Mouse (Mus musculus) myocyte (in vitro differentiated cells): ENCODE data around the gene Slc13a4. TPM values are rescaled to one million over a fixed set of nuclear protein-coding genes. Genes with fewer than 3 reads are reported as not detected.

Experiments
- H3K27me3 ChIP-seq: one replicate; pipeline ENCODE4 v1.6.1; 2011; ENCODE audit not compliant: control insufficient read depth, insufficient read depth, insufficient read length
- H3K36me3 ChIP-seq: one replicate; pipeline ENCODE4 v1.6.1; 2011; ENCODE audit not compliant: control insufficient read depth, insufficient read depth
- H3K4me2 ChIP-seq: one replicate; pipeline ENCODE4 v1.6.1; 2011; ENCODE audit warnings: low read depth, control low read depth
- H3K4me3 ChIP-seq: one replicate; pipeline ENCODE4 v1.5.1; 2011; ENCODE audit warnings: mild to moderate bottlenecking, control low read depth, moderate library complexity
- H3K79me2 ChIP-seq: one replicate; pipeline ENCODE4 v1.6.1; 2011; ENCODE audit not compliant: control insufficient read depth, insufficient read depth
- H3ac ChIP-seq: one replicate; pipeline ENCODE4 v1.6.1; 2011; ENCODE audit not compliant: control insufficient read depth, insufficient read length
- CEBPB ChIP-seq: IDR thresholded peaks from 2 replicates; pipeline ENCODE4 v1.6.1; 2011; ENCODE audit warnings: mild to moderate bottlenecking, moderate library complexity; ENCODE audit not compliant: poor library complexity, insufficient read depth, severe bottlenecking
- E2F4 ChIP-seq: IDR thresholded peaks from one replicate; pipeline ENCODE4 v1.6.1; 2011; ENCODE audit warnings: mild to moderate bottlenecking, control low read depth, moderate library complexity; ENCODE audit not compliant: insufficient read depth
- MAX ChIP-seq: IDR thresholded peaks from one replicate; pipeline ENCODE4 v1.6.1; 2011; ENCODE audit warnings: low read depth, mild to moderate bottlenecking, control low read depth
- MYOD1 ChIP-seq, 3 experiments: IDR thresholded peaks; one replicate each; pipeline ENCODE4 v1.6.1; 2011; ENCODE audit warnings: control low read depth in 2 of 3, low read depth in 2 of 3, mild to moderate bottlenecking in 2 of 3, moderate library complexity in 1 of 3; ENCODE audit not compliant: insufficient read length in 2 of 3, control insufficient read depth in 1 of 3
- MYOG ChIP-seq, 3 experiments: IDR thresholded peaks; one replicate each; pipeline ENCODE4 v1.6.1; 2011; ENCODE audit warnings: control low read depth in 2 of 3, low read depth in 2 of 3, mild to moderate bottlenecking in 2 of 3; ENCODE audit not compliant: insufficient read length in 2 of 3, control insufficient read depth in 1 of 3, insufficient read depth in 1 of 3
- POLR2A ChIP-seq: IDR thresholded peaks from one replicate; pipeline ENCODE4 v1.6.1; 2011; ENCODE audit warnings: low read depth, mild to moderate bottlenecking, control low read depth, moderate library complexity; ENCODE audit not compliant: insufficient read length
- POLR2AphosphoS2 ChIP-seq: IDR thresholded peaks from one replicate; pipeline ENCODE4 v1.6.1; 2011; ENCODE audit warnings: low read depth, control low read depth; ENCODE audit not compliant: insufficient read length
- REST ChIP-seq: IDR thresholded peaks from one replicate; pipeline ENCODE4 v1.6.1; 2011; ENCODE audit warnings: mild to moderate bottlenecking, control low read depth, moderate library complexity; ENCODE audit not compliant: insufficient read depth, insufficient read length
- SRF ChIP-seq: IDR thresholded peaks from one replicate; pipeline ENCODE4 v1.6.1; 2011; ENCODE audit warnings: low read depth; ENCODE audit not compliant: control insufficient read depth, insufficient read length
- TCF12 ChIP-seq: IDR thresholded peaks from one replicate; pipeline ENCODE4 v1.6.1; 2011; ENCODE audit warnings: mild to moderate bottlenecking, control low read depth; ENCODE audit not compliant: poor library complexity, insufficient read depth, severe bottlenecking
- TCF3 ChIP-seq: IDR thresholded peaks from one replicate; pipeline ENCODE4 v1.6.1; 2011; ENCODE audit warnings: low read depth, control low read depth; ENCODE audit not compliant: insufficient read length
- USF1 ChIP-seq: IDR thresholded peaks from one replicate; pipeline ENCODE4 v1.6.1; 2011; ENCODE audit warnings: low read depth, mild to moderate bottlenecking, control low read depth, moderate library complexity
- polyA plus RNA-seq: library from polyadenylated mRNA; unstranded; fragments of >200 nt; fragmentation: generic; extraction: Trizol; gene quantifications from one replicate; pipeline ENCODE4 v1.2.1, GENCODE M21; 2012; ENCODE audit warnings: missing spikeins

The Slc13a4 gene
- polyA plus RNA-seq, 1 experiment, result 0.04 TPM

DNA sequence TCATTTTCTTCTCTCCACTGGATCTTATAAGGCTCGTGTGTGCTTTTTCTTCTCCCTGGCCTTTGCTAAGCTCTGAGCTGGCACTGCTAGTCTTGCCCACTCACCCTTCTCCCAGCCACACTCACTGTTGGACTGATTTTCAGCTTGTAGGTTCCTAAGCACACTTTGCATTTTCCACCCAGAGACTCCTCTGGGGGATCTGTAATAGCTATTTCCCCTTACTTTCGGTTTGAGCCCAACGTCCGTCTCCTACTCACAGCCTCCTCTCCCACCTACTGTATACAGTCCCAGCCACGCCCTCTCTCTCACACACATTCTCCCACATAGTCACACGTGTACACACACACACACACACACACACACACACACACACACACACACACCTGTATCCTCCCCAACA is 11.9 kb upstream of the Slc13a4 start:
- H3K36me3 ChIP-seq, result no peaks in the 10 kb centered on the region
- H3K27me3 ChIP-seq, result peaks cover 6% of the 10 kb centered on the region
- no peak overlapping the region for H3K4me3 ChIP-seq
- no peaks in the 10 kb centered on the region for H3K79me2 ChIP-seq
- no peak overlapping the region for H3ac ChIP-seq
- no peak for TF ChIP-seq CEBPB
- TF ChIP-seq SRF, result no peak
- TF ChIP-seq USF1, result no peak
- TF ChIP-seq MAX, result no peak
- TF ChIP-seq MYOD1 (IDR thresholded peaks at IDR 0.05; ENCODE audit: control insufficient read depth in 1 of 3, insufficient read length in 2 of 3, low read depth in 2 of 3), result no peak
- TF ChIP-seq TCF12, result no peak
- TF ChIP-seq POLR2A, result no peak
- TF ChIP-seq E2F4, result no peak
- no peak for TF ChIP-seq TCF3
- no peak for TF ChIP-seq POLR2AphosphoS2
- no peak for TF ChIP-seq REST
- no peak for TF ChIP-seq MYOG (IDR thresholded peaks at IDR 0.05; ENCODE audit: control insufficient read depth in 1 of 3, insufficient read depth in 1 of 3, insufficient read length in 2 of 3, low read depth in 2 of 3)
- no peak overlapping the region for H3K4me2 ChIP-seq

DNA sequence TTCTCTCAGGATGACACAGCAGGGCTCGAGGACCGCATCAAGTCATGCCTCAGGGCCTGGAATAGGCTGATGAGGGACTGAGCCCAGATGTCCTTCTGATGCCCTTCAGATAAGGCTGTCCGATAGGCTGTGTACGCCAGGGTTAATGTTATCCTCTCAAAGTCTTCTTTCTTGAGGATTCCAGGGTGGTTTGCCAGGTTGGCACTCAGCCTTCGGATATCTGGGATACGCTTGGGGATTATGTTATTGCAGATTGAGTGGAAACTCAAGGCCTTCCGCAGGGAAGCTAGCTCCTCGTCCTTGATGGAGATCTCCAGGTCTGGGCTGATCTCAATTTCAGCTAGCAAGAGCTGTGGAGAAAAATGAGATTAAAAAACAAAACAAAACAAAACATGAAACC is 5.6 kb upstream of the Slc13a4 start:
- Histone ChIP-seq H3K4me2 (no peak overlapping the region), H3K36me3 (no peaks in the 10 kb centered on the region), H3K27me3 (peaks cover 6% of the 10 kb centered on the region), H3K79me2 (no peaks in the 10 kb centered on the region), H3ac (no peak overlapping the region), H3K4me3 (no peak overlapping the region)
- TF ChIP-seq CEBPB (no peak), E2F4 (no peak), MAX (no peak), MYOD1 (IDR thresholded peaks at IDR 0.05; ENCODE audit: control insufficient read depth in 1 of 3, insufficient read length in 2 of 3, low read depth in 2 of 3) (no peak), POLR2AphosphoS2 (no peak), USF1 (no peak), MYOG (IDR thresholded peaks at IDR 0.05; ENCODE audit: control insufficient read depth in 1 of 3, insufficient read depth in 1 of 3, insufficient read length in 2 of 3, low read depth in 2 of 3) (no peak), POLR2A (no peak), SRF (no peak), REST (no peak), TCF3 (no peak), TCF12 (no peak)

GRCm38 (mm10) chr6:35309406-35309805 is 1.5 kb upstream of the Slc13a4 start:
- no peaks in the 10 kb centered on the region for H3K36me3 ChIP-seq
- H3K4me3 ChIP-seq, result no peak overlapping the region
- no peak for TF ChIP-seq MYOD1 (IDR thresholded peaks at IDR 0.05; ENCODE audit: control insufficient read depth in 1 of 3, insufficient read length in 2 of 3, low read depth in 2 of 3)
- no peak for TF ChIP-seq TCF12
- no peak for TF ChIP-seq REST
- no peak for TF ChIP-seq USF1
- no peak for TF ChIP-seq E2F4
- TF ChIP-seq POLR2AphosphoS2, result no peak
- TF ChIP-seq MYOG (IDR thresholded peaks at IDR 0.05; ENCODE audit: control insufficient read depth in 1 of 3, insufficient read depth in 1 of 3, insufficient read length in 2 of 3, low read depth in 2 of 3), result no peak
- TF ChIP-seq MAX, result no peak
- TF ChIP-seq CEBPB, result no peak
- TF ChIP-seq POLR2A, result no peak
- no peak for TF ChIP-seq TCF3
- no peak overlapping the region for H3ac ChIP-seq
- no peaks in the 10 kb centered on the region for H3K27me3 ChIP-seq
- H3K79me2 ChIP-seq, result no peaks in the 10 kb centered on the region
- no peak overlapping the region for H3K4me2 ChIP-seq

DNA sequence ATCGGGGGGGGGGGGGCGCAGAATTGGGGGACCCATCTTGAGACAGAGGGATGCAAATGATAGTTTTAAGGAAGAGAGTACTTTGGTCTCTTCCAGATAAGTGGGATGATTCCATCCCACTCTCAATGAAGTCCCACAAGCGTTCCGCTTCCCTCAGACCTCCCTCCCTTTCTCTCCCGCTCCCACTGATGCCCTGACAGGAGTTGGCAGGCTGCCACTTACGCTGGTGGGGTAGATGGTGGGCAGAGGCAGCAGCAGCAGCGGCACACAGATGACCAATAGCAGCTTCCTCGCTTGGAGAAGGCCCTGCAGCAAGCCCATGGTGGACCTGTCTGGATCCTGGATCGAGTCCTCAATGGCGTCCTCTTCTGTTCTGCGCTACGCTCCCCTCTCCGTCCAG is 795 bp downstream of the Slc13a4 start:
- Histone ChIP-seq H3ac (no peak overlapping the region), H3K79me2 (no peaks in the 10 kb centered on the region), H3K4me2 (no peak overlapping the region), H3K36me3 (no peaks in the 10 kb centered on the region), H3K4me3 (no peak overlapping the region), H3K27me3 (no peaks in the 10 kb centered on the region)
- TF ChIP-seq E2F4 (no peak), POLR2A (no peak), POLR2AphosphoS2 (no peak), CEBPB (no peak), TCF12 (no peak), REST (no peak), USF1 (no peak), MYOG (IDR thresholded peaks at IDR 0.05; ENCODE audit: control insufficient read depth in 1 of 3, insufficient read depth in 1 of 3, insufficient read length in 2 of 3, low read depth in 2 of 3) (no peak), MAX (no peak), MYOD1 (IDR thresholded peaks at IDR 0.05; ENCODE audit: control insufficient read depth in 1 of 3, insufficient read length in 2 of 3, low read depth in 2 of 3) (no peak), SRF (no peak), TCF3 (no peak)

DNA sequence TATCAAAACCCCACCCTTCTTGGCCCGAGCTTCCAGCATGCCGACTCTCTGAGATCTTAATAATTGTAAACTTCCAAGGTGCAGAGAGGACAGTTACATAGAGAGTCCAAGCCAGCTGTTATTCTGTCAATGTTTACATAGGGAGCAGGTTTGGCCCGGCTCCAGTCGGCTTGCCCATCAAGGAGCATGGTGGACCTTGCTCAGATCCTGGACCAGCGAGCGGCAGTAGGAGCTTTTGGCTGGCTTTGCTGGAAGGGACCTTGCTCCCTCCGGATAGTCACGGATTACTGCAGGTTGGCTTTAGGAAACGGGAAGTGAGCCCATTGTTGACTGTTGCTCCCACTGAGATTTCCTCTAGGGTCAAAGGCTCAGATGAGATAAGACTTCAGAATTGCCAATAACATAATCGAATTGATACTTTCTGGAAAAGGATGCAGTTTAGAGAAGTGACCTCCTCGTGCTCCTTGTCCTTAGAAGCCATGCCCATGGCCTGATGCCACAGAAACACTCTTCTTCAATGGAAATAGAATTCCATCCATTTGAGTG is 4.5 kb downstream of the Slc13a4 start:
- Histone ChIP-seq H3K4me2 (no peak overlapping the region), H3ac (no peak overlapping the region), H3K27me3 (no peaks in the 10 kb centered on the region), H3K4me3 (no peak overlapping the region), H3K36me3 (no peaks in the 10 kb centered on the region), H3K79me2 (no peaks in the 10 kb centered on the region)
- TF ChIP-seq E2F4 (no peak), REST (no peak), USF1 (no peak), MYOD1 (IDR thresholded peaks at IDR 0.05; ENCODE audit: control insufficient read depth in 1 of 3, insufficient read length in 2 of 3, low read depth in 2 of 3) (no peak), TCF3 (no peak)
